Mouse (Mus musculus) Muller cell, postnatal 12 days (primary cell): ENCODE results near the gene Lrrtm1.

Source experiments
- DNase-seq: peaks from one replicate; pipeline ENCODE4 v3.0.0-alpha.2; 2015; ENCODE audit errors: inconsistent ontology term

The Lrrtm1 gene

DNA sequence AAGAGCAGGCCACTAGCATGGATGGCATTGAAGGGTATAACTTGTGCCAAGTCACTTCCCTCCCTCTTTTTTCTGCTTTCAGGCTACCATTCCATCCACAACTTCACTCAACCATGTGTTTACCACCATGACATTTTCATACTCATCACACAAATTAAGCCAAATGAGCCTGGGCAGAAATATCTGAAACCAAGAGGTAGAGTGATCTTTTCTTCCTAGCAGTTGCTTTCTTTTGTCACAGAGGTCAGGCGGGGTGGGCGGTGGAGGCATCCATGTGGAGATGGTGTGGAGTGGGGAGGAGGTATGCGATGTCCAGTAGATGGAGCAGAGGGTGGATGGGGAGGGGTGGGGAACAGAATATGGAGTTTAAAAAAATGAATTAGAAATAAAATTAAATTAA lies 64.3 kb downstream of the Lrrtm1 start:
- peak; percentile 91 for DNase-seq
